Comparison of ENCODE assay signal across 16 mouse cellular contexts in the genomic region with DNA sequence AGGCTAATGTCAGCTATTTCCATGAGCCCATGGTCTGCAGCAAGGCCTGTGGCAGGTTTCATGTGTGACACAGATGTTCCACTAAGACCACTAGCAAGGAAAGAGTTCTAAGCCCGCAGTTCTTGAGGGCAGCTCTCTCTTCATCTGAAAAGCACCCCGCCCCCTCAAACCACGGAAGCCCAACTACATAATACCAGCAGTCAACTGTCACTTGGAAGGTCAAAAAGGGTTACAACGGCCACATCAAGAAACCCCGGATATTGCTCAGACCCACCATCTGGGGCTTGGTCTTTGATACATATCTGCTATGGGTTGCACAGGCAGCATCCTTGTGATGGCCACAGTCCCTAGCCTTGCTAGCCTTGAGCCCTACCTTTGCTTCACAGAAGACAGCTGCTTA.
A peak's percentile ranks its signal among the peaks of the same experiment; 100 is the strongest.
DNase-seq lines count a peak whose midpoint lies in the region; ATAC-seq lines count a peak whose summit lies in the region.
"Had no signal": no experiment of that assay in that cellular context is flagged by ENCODE, and none has a peak within 500 bp of the region (broad histone marks: within the 10 kb centered on the region; RNA-seq: fewer than 3 reads in every experiment).

No protein-coding gene starts in this region.

- peak; percentile 65 for DNase-seq in CD4-positive helper T cell, adult 2 months (ENCODE audit: low read depth, low spot score)
- peak; percentile 50 for DNase-seq in thymus, postnatal 14 days
- DNase-seq in right cerebral cortex, adult 18-20 months: no peak
- no peak for DNase-seq in gastrocnemius, adult 18-20 months (ENCODE audit: low spot score)
- DNase-seq in gastrocnemius, postnatal 10 days: no peak
- DNase-seq: adrenal gland, adult 8-10 months; cerebellum, postnatal 10 days; forebrain, postnatal 0 days; gastrocnemius, adult 2 months; heart, adult 18-20 months; kidney, adult 18-20 months; kidney, postnatal 10 days; right cerebral cortex, postnatal 14 days had no signal

- peak; percentile 73 for ATAC-seq in CD4-positive, CD25-positive, alpha-beta regulatory T cell, adult 4 months
- peak; percentile 12 to 20; a peak in 1 of 4 replicates for ATAC-seq in hematopoietic stem cell, adult 5-6 weeks (replicated peaks in 1 of 2; ENCODE audit: insufficient read depth in 1 of 2, low FRiP score in 2 of 2, low TSS enrichment in 1 of 2, low read depth in 1 of 2, poor library complexity in 2 of 2, severe bottlenecking in 2 of 2)
- ATAC-seq: forebrain, postnatal 0 days; hindbrain, postnatal 0 days had no signal

Comparison
In these comparisons a context has a peak if more than half of its experiments do, and no peak if none do; other contexts are left out.
1. DNase-seq: peak in CD4-positive helper T cell, adult 2 months (single experiment) and thymus, postnatal 14 days (single experiment); none in right cerebral cortex, adult 18-20 months (single experiment), gastrocnemius, adult 18-20 months (single experiment) and gastrocnemius, postnatal 10 days (single experiment).